ENCODE assay signal across 8 mouse cellular contexts in the genomic region with DNA sequence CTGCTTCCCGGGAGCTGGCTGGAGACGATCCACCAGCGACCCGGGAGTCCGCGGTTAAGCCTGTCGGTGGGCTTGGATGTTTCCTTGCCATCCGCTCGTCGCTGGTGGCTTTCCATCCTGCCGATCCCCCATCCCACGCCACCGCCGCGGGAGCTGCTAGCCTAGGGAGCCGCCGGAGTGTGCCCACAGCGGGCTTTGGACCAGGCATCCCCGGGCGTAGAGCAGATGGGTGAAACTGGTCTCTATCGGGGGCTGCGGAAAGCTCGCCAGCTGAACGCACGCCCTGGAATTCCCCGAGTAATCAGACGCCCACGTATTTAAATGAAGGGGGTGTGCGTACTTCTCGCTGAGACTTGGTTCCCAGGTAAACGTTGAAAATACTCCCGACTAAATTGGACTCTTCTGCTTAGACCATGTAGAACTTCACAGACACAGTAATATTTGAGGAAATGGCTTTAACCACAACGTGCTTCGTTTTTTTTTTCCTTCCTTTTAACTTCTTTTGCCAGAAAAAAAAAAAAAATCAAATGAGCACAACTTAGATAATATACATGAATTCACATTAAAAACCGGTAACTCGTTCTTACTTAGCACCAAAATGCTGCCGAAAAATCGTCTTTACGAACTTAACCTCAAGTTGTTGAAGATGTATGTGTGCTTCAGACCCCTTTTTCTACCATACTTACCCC. TPM values are rescaled to one million over a fixed set of nuclear protein-coding genes. Genes with fewer than 3 reads are reported as not detected.
DNase-seq lines count a peak whose midpoint lies in the region; ATAC-seq and TF ChIP-seq lines count a peak whose summit lies in the region.

No protein-coding gene starts in this region.

- TF ChIP-seq POLR2A in thymus, adult 2 months (IDR thresholded peaks at IDR 0.05; ENCODE audit: control insufficient read depth, extremely low read depth, insufficient read depth, low read length, poor library complexity) = no peak

- ATAC-seq in granulocyte monocyte progenitor cell, adult 5-6 weeks (replicated peaks; ENCODE audit: poor library complexity, severe bottlenecking) = peak; percentile 11
- peak; percentile 5; the same call in 1 of the 2 replicates for ATAC-seq in intestine, postnatal 0 days
- ATAC-seq in limb, embryonic 12.5 days (ENCODE audit: insufficient number of reproducible peaks, insufficient read depth, low FRiP score, low TSS enrichment, low read depth) = peak; percentile 4; the same call in 1 of the 2 replicates
- ATAC-seq in midbrain, embryonic 12.5 days (ENCODE audit: low FRiP score, low read depth) = peak; percentile 8

- H3K4me2 ChIP-seq in intestine, postnatal 0 days (replicated peaks; ENCODE audit: low read depth) = peak overlapping the region; percentile 68
- peak overlapping the region; percentile 60 for H3K4me2 ChIP-seq in limb, embryonic 12.5 days
- H3K4me2 ChIP-seq in midbrain, embryonic 12.5 days (replicated peaks) = peak overlapping the region; percentile 73

- H3K27me3 ChIP-seq in thymus, adult 2 months (ENCODE audit: control insufficient read depth, insufficient read depth, low read length) = no peaks in the 10 kb centered on the region
- H3K27me3 ChIP-seq in embryonic facial prominence, embryonic 10.5 days (replicated peaks; ENCODE audit: low read depth, poor library complexity, severe bottlenecking) = no peaks in the 10 kb centered on the region
- no peaks in the 10 kb centered on the region for H3K27me3 ChIP-seq in intestine, postnatal 0 days (replicated peaks; ENCODE audit: control insufficient read depth, insufficient read depth, low read length)
- no peaks in the 10 kb centered on the region for H3K27me3 ChIP-seq in limb, embryonic 12.5 days
- no peaks in the 10 kb centered on the region; the same call in 1 of the 2 replicates for H3K27me3 ChIP-seq in midbrain, embryonic 12.5 days

- no peaks in the 10 kb centered on the region for H3K9me3 ChIP-seq in embryonic facial prominence, embryonic 10.5 days
- H3K9me3 ChIP-seq in intestine, postnatal 0 days (ENCODE audit: control insufficient read depth) = no peaks in the 10 kb centered on the region
- H3K9me3 ChIP-seq in limb, embryonic 12.5 days = no peaks in the 10 kb centered on the region
- H3K9me3 ChIP-seq in midbrain, embryonic 12.5 days = no peaks in the 10 kb centered on the region

- peak overlapping the region; percentile 94 for H3K9ac ChIP-seq in intestine, postnatal 0 days (ENCODE audit: low read depth, low read length)
- peak overlapping the region; percentile 84 for H3K9ac ChIP-seq in limb, embryonic 12.5 days (replicated peaks)
- peak overlapping the region; percentile 86 for H3K9ac ChIP-seq in midbrain, embryonic 12.5 days (replicated peaks)

- peak overlapping the region; percentile 64 for H3K27ac ChIP-seq in thymus, adult 2 months (ENCODE audit: control insufficient read depth, insufficient read depth, low read length)
- peak overlapping the region; percentile 94 for H3K27ac ChIP-seq in embryonic facial prominence, embryonic 10.5 days (replicated peaks)
- H3K27ac ChIP-seq in intestine, postnatal 0 days (ENCODE audit: low read depth, low read length) = peak overlapping the region; percentile 98
- H3K27ac ChIP-seq in limb, embryonic 12.5 days = peak overlapping the region; percentile 96
- H3K27ac ChIP-seq in midbrain, embryonic 12.5 days (replicated peaks) = peak overlapping the region; percentile 95

- WGBS in thymus, adult 2 months = under 1% methylated on average over 39 of the region's 39 CpGs
- WGBS in embryonic facial prominence, embryonic 10.5 days = 4% methylated on average over 39 of the region's 39 CpGs
- WGBS in intestine, postnatal 0 days = 2% methylated on average over 39 of the region's 39 CpGs
- 4% methylated on average over 39 of the region's 39 CpGs for WGBS in limb, embryonic 12.5 days
- WGBS in midbrain, embryonic 12.5 days = 5% methylated on average over 39 of the region's 39 CpGs

- no peak for TF ChIP-seq CTCF in thymus, adult 2 months (IDR thresholded peaks at IDR 0.05; ENCODE audit: borderline replicate concordance, control insufficient read depth, extremely low read depth, insufficient read depth, low read length, poor library complexity)
- no peak for TF ChIP-seq CTCF in intestine, postnatal 0 days (IDR thresholded peaks at IDR 0.05; ENCODE audit: low read depth)

- H3K36me3 ChIP-seq in thymus, adult 2 months (ENCODE audit: control insufficient read depth, insufficient read depth, low read length) = peaks cover 4% of the 10 kb centered on the region; the same call in 1 of the 2 replicates
- H3K36me3 ChIP-seq in embryonic facial prominence, embryonic 10.5 days (replicated peaks) = peaks cover 10% of the 10 kb centered on the region
- H3K36me3 ChIP-seq in intestine, postnatal 0 days (ENCODE audit: control insufficient read depth, insufficient read depth) = peaks cover 10% of the 10 kb centered on the region
- H3K36me3 ChIP-seq in limb, embryonic 12.5 days = peaks cover 10% of the 10 kb centered on the region; the same call in 1 of the 2 replicates
- H3K36me3 ChIP-seq in midbrain, embryonic 12.5 days = 0 out of 2 replicates have a peak, but pooled peaks cover 4% of the 10 kb centered on the region

- peaks cover 2% of the 10 kb centered on the region for H3K4me1 ChIP-seq in thymus, adult 2 months (replicated peaks; ENCODE audit: control insufficient read depth, insufficient read depth, low read length)
- peaks cover 36% of the 10 kb centered on the region for H3K4me1 ChIP-seq in embryonic facial prominence, embryonic 10.5 days
- H3K4me1 ChIP-seq in intestine, postnatal 0 days (replicated peaks; ENCODE audit: control insufficient read depth, insufficient read depth, low read length) = peaks cover 8% of the 10 kb centered on the region
- H3K4me1 ChIP-seq in limb, embryonic 12.5 days (replicated peaks) = peaks cover 18% of the 10 kb centered on the region
- peaks cover 13% of the 10 kb centered on the region for H3K4me1 ChIP-seq in midbrain, embryonic 12.5 days

- DNase-seq in thymus, adult 2 months = peak; percentile 61
- no peak for DNase-seq in thymus, postnatal 0 days (ENCODE audit: low spot score)
- no peak for DNase-seq in embryonic facial prominence, embryonic 10.5 days (ENCODE audit: low spot score)
- peak; percentile 42 to 49 for DNase-seq in spleen, postnatal 14 days (ENCODE audit: low spot score in 2 of 2)

- H3K4me3 ChIP-seq in thymus, adult 2 months (ENCODE audit: control insufficient read depth, insufficient read depth, low read length) = peak overlapping the region; percentile 78
- peak overlapping the region; percentile 93 for H3K4me3 ChIP-seq in embryonic facial prominence, embryonic 10.5 days
- peak overlapping the region; percentile 79 for H3K4me3 ChIP-seq in intestine, postnatal 0 days (ENCODE audit: low read depth, low read length)
- peak overlapping the region; percentile 90 for H3K4me3 ChIP-seq in limb, embryonic 12.5 days (replicated peaks)
- peak overlapping the region; percentile 85 for H3K4me3 ChIP-seq in midbrain, embryonic 12.5 days

RNA-seq across cellular contexts. Expression of gene Bcl10, which starts 2.2 kb away (rescaled TPM):
- polyA plus RNA-seq in thymus, adult 2 months (2012; rRNA removed) = 17.3 and 21.1 TPM in 2 replicates
- 82.5 and 88.6 TPM in 2 replicates for polyA plus RNA-seq in thymus, postnatal 0 days (2015; fragmentation: Nextera tagmentation; extraction: Ambion mirVana)
- polyA plus RNA-seq in embryonic facial prominence, embryonic 10.5 days (2016; fragmentation: Nextera tagmentation; extraction: Ambion mirVana) = 41.4 and 44.1 TPM in 2 replicates
- total RNA-seq in granulocyte monocyte progenitor cell, adult 5-6 weeks (2014; fragmentation: Nextera tagmentation) = 23.8 and 47.4 TPM in 2 replicates
- 37.1 and 48.8 TPM in 2 replicates for total RNA-seq in granulocyte monocyte progenitor cell, adult 5-6 weeks (2017)
- 39.1 and 40.3 TPM in 2 replicates for polyA plus RNA-seq in intestine, postnatal 0 days (2015; fragmentation: Nextera tagmentation; extraction: Ambion mirVana)
- polyA plus RNA-seq in limb, embryonic 12.5 days (2016; fragmentation: Nextera tagmentation; extraction: Ambion mirVana) = 50.8 and 54.6 TPM in 2 replicates
- 43.5 and 47.1 TPM in 2 replicates for polyA plus RNA-seq in midbrain, embryonic 12.5 days (2016; fragmentation: Nextera tagmentation; extraction: Ambion mirVana)

RNA-seq across cellular contexts. Expression of gene 2410004B18Rik, which starts 13.0 kb away (rescaled TPM):
- polyA plus RNA-seq in thymus, adult 2 months (2012; rRNA removed) = 19.2 and 20.6 TPM in 2 replicates
- 42.1 and 42.2 TPM in 2 replicates for polyA plus RNA-seq in thymus, postnatal 0 days (2015; fragmentation: Nextera tagmentation; extraction: Ambion mirVana)
- polyA plus RNA-seq in embryonic facial prominence, embryonic 10.5 days (2016; fragmentation: Nextera tagmentation; extraction: Ambion mirVana) = 51.1 and 53.1 TPM in 2 replicates
- 9.7 and 16.0 TPM in 2 replicates for total RNA-seq in granulocyte monocyte progenitor cell, adult 5-6 weeks (2014; fragmentation: Nextera tagmentation)
- total RNA-seq in granulocyte monocyte progenitor cell, adult 5-6 weeks (2017) = 15.9 and 18.6 TPM in 2 replicates
- 38.7 and 38.9 TPM in 2 replicates for polyA plus RNA-seq in intestine, postnatal 0 days (2015; fragmentation: Nextera tagmentation; extraction: Ambion mirVana)
- polyA plus RNA-seq in limb, embryonic 12.5 days (2016; fragmentation: Nextera tagmentation; extraction: Ambion mirVana) = 47.4 and 55.2 TPM in 2 replicates
- 58.8 and 61.5 TPM in 2 replicates for polyA plus RNA-seq in midbrain, embryonic 12.5 days (2016; fragmentation: Nextera tagmentation; extraction: Ambion mirVana)

Comparison
In these comparisons a context has a peak if more than half of its experiments do, and no peak if none do; other contexts are left out.
1. DNase-seq: peak in thymus, adult 2 months (single experiment) and spleen, postnatal 14 days (2 of 2); none in thymus, postnatal 0 days (single experiment) and embryonic facial prominence, embryonic 10.5 days (single experiment).
2. Peak in every context shown above with its lines, with median percentiles within 50 percentile points of each other: H3K27ac ChIP-seq, H3K4me3 ChIP-seq, ATAC-seq, H3K4me2 ChIP-seq and H3K9ac ChIP-seq.